Mouse (Mus musculus): ENCODE data around the gene Dmrta2. TPM values are rescaled to one million over a fixed set of nuclear protein-coding genes. Genes with fewer than 3 reads are reported as not detected.

Dmrta2 gene
- polyA plus RNA-seq, 1 experiment from 2014 or later: 9.7 TPM

DNA sequence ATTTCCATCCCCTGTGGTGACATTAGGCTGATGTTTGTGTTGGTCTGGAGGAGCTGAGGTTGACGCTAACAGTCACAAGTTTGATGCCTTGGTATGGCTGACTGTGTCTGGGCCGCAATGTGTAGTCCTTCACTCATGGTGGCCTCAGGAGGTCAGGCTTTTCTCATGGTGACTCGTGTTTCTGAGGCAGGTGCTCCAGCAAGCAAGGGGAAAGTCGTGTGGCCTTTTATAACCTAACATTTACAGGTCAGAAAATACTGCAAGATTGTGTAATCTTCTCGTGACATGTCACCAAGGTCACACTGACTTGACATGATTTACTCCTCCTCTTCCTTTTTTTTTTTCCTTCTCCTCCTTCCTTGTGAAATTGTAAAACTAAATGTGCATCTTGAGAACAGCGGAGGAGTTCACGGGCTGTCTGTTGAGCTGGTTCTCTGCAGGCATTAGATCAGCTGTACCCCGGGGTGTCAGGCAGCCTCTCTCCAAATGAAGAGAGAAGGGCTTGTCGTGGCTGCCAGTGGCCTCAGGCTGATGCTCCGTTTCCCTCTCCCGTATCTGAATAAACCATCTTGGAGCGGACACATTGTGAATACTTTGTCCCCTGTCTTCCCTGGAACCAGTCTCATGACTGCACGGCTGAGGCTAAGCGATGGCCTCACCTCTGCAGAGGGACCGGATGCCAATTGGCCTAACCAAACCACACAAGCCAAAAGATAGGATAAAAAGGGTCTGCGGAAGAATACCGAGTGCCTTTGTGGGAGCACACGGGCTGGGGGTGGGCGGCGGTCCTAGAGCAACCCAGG, 9.9 kb downstream of the Dmrta2 start:
- whole genome bisulfite sequencing: 4% methylated on average over 18 of the region's 20 CpGs
- ATAC-seq (ENCODE audit: low FRiP score): no peak
- H3K4me1 ChIP-seq: peaks cover 21% of the 10 kb centered on the region
- no peaks in the 10 kb centered on the region for H3K9me3 ChIP-seq
- peak overlapping the region; percentile 37 for H3K4me2 ChIP-seq
- H3K9ac ChIP-seq: no peak overlapping the region
- no peak overlapping the region for H3K4me3 ChIP-seq (replicated peaks)
- H3K27me3 ChIP-seq: peaks cover 81% of the 10 kb centered on the region
- 0 out of 2 replicates have a peak, but pooled peaks cover under 1% of the 10 kb centered on the region for H3K36me3 ChIP-seq (replicated peaks)
- 0 out of 2 replicates have a peak overlapping the region, but pooled peaks have one; percentile 11 for H3K27ac ChIP-seq

DNA sequence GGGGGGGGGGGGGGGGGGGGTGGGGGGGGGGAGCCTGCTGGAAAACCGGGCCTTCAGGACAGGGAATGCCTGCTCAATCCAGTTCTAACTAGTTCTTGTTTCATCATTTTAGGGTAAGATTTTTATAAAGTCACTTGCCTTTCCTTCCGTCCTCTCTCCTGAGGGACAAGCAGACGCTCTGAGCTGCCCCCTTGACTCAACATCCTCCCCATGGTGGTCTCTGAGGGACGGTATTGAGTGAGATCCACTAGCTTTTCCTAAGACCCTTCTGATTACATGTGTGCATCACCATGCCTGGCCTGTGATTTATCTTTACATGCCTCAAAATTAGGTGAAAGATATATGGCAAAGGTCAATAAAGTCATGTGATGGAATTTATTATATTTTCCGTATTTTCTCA, 10.6 kb downstream of the Dmrta2 start:
- Histone ChIP-seq H3K27me3 (peaks cover 82% of the 10 kb centered on the region), H3K4me3 (replicated peaks) (no peak overlapping the region), H3K9ac (no peak overlapping the region), H3K27ac (no peak overlapping the region), H3K36me3 (replicated peaks) (no peaks in the 10 kb centered on the region), H3K9me3 (no peaks in the 10 kb centered on the region), H3K4me1 (peaks cover 21% of the 10 kb centered on the region), H3K4me2 (peak overlapping the region; percentile 37)
- ATAC-seq (ENCODE audit: low FRiP score): no peak
- WGBS: 26% methylated on average over 4 of the region's 5 CpGs

DNA sequence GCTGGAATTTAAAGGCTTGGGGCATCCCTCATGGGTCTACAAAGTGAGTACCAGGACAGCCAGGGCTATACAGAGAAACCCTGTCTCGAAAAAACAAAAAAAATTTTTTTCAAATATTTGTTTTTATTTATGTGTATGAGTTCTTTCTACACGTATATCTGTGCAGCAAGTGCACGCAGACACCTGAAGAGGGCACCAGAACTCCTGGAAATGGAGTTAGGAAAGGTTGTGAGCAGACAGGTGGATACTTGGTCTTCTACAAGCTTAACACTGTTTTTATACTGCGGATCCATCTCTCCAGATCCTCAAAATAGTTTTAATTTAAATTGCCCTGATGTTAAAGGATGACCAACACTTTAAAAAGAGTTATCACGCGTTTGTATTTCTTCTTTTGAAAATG, 11.4 kb downstream of the Dmrta2 start:
- H3K4me1 ChIP-seq: peaks cover 21% of the 10 kb centered on the region
- H3K9me3 ChIP-seq: no peaks in the 10 kb centered on the region
- no peaks in the 10 kb centered on the region for H3K36me3 ChIP-seq (replicated peaks)
- no peak overlapping the region for H3K4me2 ChIP-seq
- no peak overlapping the region for H3K4me3 ChIP-seq (replicated peaks)
- H3K27me3 ChIP-seq: peaks cover 81% of the 10 kb centered on the region
- H3K9ac ChIP-seq: no peak overlapping the region
- H3K27ac ChIP-seq: no peak overlapping the region
- no peak for ATAC-seq (ENCODE audit: low FRiP score)
- WGBS: 44% methylated on average over 6 of the region's 6 CpGs

DNA sequence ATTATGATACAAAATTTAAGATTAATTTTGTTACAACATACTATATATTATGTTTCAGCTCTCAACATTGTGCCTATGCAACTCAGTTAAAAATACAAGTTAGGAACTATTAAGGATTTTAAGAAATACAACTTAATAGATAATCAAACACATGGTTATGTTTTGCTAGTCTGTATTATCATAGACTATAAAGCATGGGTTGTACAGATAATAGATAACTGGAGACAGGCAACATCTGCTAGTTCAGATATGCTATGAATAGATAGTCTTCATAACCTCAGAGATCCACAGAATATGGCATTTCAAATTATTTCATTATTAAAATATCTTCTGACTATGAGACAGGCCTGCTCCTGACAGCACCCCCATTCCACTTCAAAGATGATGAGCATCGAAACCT, 28.2 kb downstream of the Dmrta2 start:
- H3K9me3 ChIP-seq: no peaks in the 10 kb centered on the region
- no peak overlapping the region for H3K9ac ChIP-seq
- no peaks in the 10 kb centered on the region for H3K4me1 ChIP-seq
- no peak overlapping the region for H3K27ac ChIP-seq
- no peak for ATAC-seq (ENCODE audit: low FRiP score)
- H3K4me2 ChIP-seq: no peak overlapping the region
- no peaks in the 10 kb centered on the region for H3K27me3 ChIP-seq
- H3K4me3 ChIP-seq (replicated peaks): no peak overlapping the region
- WGBS: 100% methylated on average over 1 of the region's 1 CpGs
- H3K36me3 ChIP-seq (replicated peaks): no peaks in the 10 kb centered on the region

DNA sequence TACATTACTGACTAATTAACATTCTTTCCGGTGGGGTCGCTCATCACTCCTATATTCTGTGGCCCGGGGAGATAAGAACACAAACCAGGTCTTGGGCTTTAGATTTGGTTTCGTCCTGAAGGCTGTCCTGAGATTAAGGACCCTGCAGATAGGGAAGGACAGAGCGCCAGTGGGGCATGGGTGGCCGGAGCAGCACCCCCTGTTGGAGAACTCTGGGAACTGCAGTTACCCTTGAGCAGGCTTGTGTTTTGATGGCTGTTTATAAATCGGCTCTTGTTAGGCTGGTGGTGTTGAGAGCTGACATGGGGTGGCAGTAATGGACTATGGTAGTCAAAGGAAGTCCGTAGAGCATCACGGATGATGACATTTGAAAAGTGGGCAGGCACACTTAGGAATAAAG, 41.3 kb downstream of the Dmrta2 start:
- H3K9ac ChIP-seq: no peak overlapping the region
- H3K4me2 ChIP-seq: no peak overlapping the region
- peaks cover 8% of the 10 kb centered on the region for H3K4me1 ChIP-seq
- H3K36me3 ChIP-seq (replicated peaks): no peaks in the 10 kb centered on the region
- H3K27ac ChIP-seq: no peak overlapping the region
- 45% methylated on average over 9 of the region's 9 CpGs for WGBS
- H3K9me3 ChIP-seq: no peaks in the 10 kb centered on the region
- ATAC-seq (ENCODE audit: low FRiP score): no peak
- H3K4me3 ChIP-seq (replicated peaks): no peak overlapping the region
- H3K27me3 ChIP-seq: peaks cover 63% of the 10 kb centered on the region

DNA sequence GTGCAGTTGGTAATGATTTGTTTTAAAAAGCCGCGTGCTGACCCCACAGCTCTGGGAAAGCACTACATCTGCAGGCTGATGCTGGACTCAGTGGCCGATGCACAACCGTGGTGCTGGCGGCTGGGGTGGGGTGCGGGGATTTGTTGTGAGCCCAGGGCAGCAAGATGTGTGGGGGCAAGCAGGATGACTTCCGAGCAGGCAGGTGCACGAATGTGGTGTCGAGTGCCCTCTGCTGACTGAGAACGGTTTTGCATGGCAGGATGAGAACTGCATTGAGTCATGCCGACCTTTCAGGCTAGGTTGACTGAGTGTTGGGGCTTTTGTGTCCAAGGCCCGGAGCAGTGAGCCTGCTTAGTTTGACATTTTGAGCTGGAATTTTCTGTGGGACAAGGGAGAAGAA, 42.4 kb downstream of the Dmrta2 start:
- H3K9ac ChIP-seq: peak overlapping the region; percentile 40; the same call in 1 of the 2 replicates
- peak overlapping the region; percentile 45 for H3K4me2 ChIP-seq
- H3K9me3 ChIP-seq: no peaks in the 10 kb centered on the region
- H3K36me3 ChIP-seq (replicated peaks): no peaks in the 10 kb centered on the region
- peak; percentile 66 for ATAC-seq (ENCODE audit: low FRiP score)
- 9% methylated on average over 12 of the region's 12 CpGs for WGBS
- H3K4me1 ChIP-seq: peaks cover 8% of the 10 kb centered on the region
- H3K4me3 ChIP-seq (replicated peaks): no peak overlapping the region; the same call in 1 of the 2 replicates
- no peak overlapping the region for H3K27ac ChIP-seq
- H3K27me3 ChIP-seq: peaks cover 67% of the 10 kb centered on the region

DNA sequence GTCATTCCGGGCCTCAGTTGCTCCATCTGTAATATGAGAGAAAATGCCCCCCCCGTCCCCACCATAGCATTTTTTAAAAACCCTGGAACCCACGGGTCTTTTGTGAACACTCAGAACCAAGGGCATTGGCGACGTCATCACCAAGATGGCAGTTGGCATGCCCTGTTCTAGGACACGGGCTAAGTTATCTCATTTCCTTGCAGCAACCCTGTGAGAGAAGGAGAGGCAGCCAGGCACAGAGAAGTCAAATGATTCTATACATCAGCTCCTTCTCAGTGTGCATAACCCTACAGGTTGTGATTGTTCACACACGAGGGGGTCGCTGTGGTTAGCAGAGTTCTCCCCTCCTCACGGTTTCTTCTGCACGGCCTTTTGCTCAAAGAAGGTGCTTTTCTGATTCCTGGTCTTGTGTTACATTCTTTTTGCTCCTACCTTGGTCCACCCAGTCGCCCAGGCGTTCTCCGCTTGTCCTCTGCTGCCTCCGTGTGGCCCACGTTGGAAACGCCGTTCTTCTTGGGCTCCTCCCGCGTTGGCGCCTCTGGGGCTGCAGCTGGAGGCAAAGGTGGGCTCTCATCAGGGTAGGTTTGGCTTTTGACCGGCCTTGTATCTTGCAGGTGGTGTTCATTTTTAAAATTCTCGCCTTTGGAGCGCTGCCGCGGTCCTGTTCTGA, 44.2 kb downstream of the Dmrta2 start:
- Histone ChIP-seq H3K9ac (no peak overlapping the region), H3K27ac (no peak overlapping the region), H3K36me3 (replicated peaks) (no peaks in the 10 kb centered on the region), H3K9me3 (no peaks in the 10 kb centered on the region), H3K4me1 (peaks cover 8% of the 10 kb centered on the region), H3K27me3 (peaks cover 61% of the 10 kb centered on the region), H3K4me3 (replicated peaks) (no peak overlapping the region), H3K4me2 (peak overlapping the region; percentile 13; the same call in 1 of the 2 replicates)
- 17% methylated on average over 25 of the region's 25 CpGs for WGBS
- ATAC-seq (ENCODE audit: low FRiP score): peak; percentile 47; the same call in 1 of the 2 replicates

DNA sequence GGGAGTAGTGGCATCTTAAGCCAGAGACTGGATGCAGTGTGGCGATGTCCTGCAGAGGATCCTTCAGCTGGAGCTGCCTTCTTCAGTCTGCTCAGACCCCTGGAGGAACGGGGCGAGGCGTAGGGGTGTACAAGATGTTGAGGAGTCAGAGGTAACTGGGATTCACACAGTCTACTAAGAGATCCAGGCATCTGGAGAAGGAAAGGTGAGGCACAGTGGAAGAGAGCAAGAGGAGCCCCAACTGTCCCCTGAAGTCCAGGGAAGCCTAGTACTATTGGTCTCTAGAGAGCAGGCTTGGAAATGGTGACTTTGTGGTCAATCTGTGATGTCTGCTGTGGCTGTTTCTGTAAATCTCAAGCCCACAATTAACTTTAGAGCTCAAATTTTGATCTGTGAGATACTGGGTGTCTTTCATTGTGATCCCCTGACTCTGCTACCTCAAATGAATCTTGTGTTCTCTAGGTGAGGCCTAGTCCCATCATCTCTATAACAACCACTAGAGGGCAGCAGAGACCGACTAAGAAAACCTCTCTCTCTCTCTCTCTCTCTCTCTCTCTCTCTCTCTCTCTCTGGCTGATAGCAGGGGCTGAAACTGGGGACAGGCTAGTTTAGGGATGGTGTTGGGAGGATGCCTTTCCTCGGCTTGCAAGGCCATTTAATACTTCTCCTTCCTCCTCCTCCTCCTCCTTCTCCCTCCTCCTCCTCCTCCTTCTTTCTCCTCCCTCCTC, 50.8 kb downstream of the Dmrta2 start:
- WGBS: 58% methylated on average over 6 of the region's 6 CpGs
- no peaks in the 10 kb centered on the region for H3K9me3 ChIP-seq
- H3K9ac ChIP-seq: no peak overlapping the region
- H3K4me1 ChIP-seq: no peaks in the 10 kb centered on the region
- H3K27ac ChIP-seq: no peak overlapping the region
- H3K4me2 ChIP-seq: no peak overlapping the region
- H3K36me3 ChIP-seq (replicated peaks): no peaks in the 10 kb centered on the region
- H3K4me3 ChIP-seq (replicated peaks): no peak overlapping the region
- peaks cover 20% of the 10 kb centered on the region for H3K27me3 ChIP-seq
- ATAC-seq (ENCODE audit: low FRiP score): peak; percentile 72

DNA sequence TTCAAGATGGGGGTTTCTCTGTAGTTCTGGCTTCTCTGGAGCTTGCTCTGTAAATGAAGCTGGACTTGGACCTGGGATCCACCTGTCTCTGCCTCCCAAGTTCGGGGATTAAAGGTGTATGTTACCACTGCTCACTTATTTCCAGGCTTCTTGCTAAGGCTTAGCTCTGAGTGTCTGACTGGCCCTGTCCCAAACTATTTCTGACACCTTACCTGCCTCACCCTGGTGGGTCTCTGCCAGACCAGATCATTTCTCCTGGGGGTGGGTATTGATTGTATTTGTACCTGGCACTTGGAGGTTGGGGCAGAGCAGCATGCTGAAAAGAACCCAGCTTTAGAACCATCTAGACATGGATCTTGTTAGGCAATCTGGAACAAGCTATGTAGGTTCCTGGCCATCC, 51.6 kb downstream of the Dmrta2 start:
- ATAC-seq (ENCODE audit: low FRiP score): no peak
- no peaks in the 10 kb centered on the region for H3K9me3 ChIP-seq
- H3K27me3 ChIP-seq: peaks cover 19% of the 10 kb centered on the region
- WGBS: 67% methylated on average over 1 of the region's 1 CpGs
- H3K36me3 ChIP-seq (replicated peaks): no peaks in the 10 kb centered on the region
- H3K9ac ChIP-seq: no peak overlapping the region
- H3K4me2 ChIP-seq: no peak overlapping the region
- H3K27ac ChIP-seq: no peak overlapping the region
- H3K4me1 ChIP-seq: no peaks in the 10 kb centered on the region
- H3K4me3 ChIP-seq (replicated peaks): no peak overlapping the region
